Mouse (Mus musculus) olfactory bulb, adult 2 months (tissue): ENCODE results near the gene Pramel4.
"Not testable (repeated sequence)": the region's sequence is repeated elsewhere in the genome, so short reads cannot be mapped to it uniquely, and the experiment has no call there.

Experiments used
- CTCF ChIP-seq: fragments of 200-500 bp; IDR thresholded peaks from 2 replicates; pipeline ENCODE4 v1.5.1; 2012; ENCODE audit warnings: low read depth, mild to moderate bottlenecking, low read length, moderate library complexity; ENCODE audit not compliant: insufficient read depth
- POLR2A ChIP-seq: fragments of 200-500 bp; IDR thresholded peaks from 2 replicates; pipeline ENCODE4 v1.6.1; 2012; ENCODE audit warnings: mild to moderate bottlenecking, low read depth, low read length, moderate library complexity; ENCODE audit not compliant: insufficient read depth

DNA sequence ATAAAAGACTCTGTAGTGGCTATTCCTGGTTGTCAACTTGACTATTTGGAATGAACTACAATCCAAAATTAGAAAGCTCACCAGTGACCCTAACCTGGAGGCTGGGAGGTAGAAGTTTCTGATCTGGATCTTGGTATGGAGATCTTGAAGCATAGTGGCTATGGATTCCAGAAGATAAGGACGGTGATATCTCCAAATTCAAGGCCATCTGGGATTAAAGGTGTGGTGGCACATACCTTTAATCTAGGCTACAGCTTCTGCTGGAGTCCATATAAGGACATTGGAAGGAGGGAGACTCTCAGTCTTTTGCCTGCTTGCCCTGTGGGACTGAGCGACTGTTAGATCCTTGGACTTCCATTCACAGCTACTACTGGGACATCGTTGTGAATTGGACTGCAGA is at the start of gene Pramel4:
- TF ChIP-seq CTCF, POLR2A: not testable (repeated sequence)
